Mouse (Mus musculus): ENCODE data around the gene Cfd.
A peak's percentile ranks its signal among the peaks of the same experiment; 100 is the strongest.

GRCm38 (mm10) chr10:79900951-79901410 is 10.3 kb downstream of the Cfd start:
- peak; percentile 59 for TF ChIP-seq CTCF (IDR thresholded peaks at IDR 0.05; ENCODE audit: low read depth)
- TF ChIP-seq EP300 (optimal IDR thresholded peaks at IDR 0.05): no peak
